Mouse (Mus musculus) forebrain, embryonic 14.5 days (tissue): ENCODE results near the gene Cbln3. TPM values are rescaled to one million over a fixed set of nuclear protein-coding genes. Genes with fewer than 3 reads are reported as not detected.

Experiments
- ATAC-seq: fragments of 200-750 bp; cut with Nextera tagmentation; 2 replicates; pipeline ENCODE4 v1.8.0; 2017; ENCODE audit warnings: mild to moderate bottlenecking, moderate library complexity
- DNase-seq: peaks from one replicate; pipeline ENCODE4 v3.0.0-alpha.2; 2015; ENCODE audit warnings: low spot score
- H3K27ac ChIP-seq: fragments of 300-500 bp; sonication (generic); 2 replicates; pipeline ENCODE4 v1.5.1; 2014; ENCODE audit warnings: low read depth, mild to moderate bottlenecking, control low read depth, low read length, moderate library complexity
- H3K27me3 ChIP-seq: fragments of 300-500 bp; sonication (generic); replicated peaks from 2 replicates; pipeline ENCODE4 v1.6.1; 2014; ENCODE audit warnings: low read length, control low read depth, mixed read lengths; ENCODE audit not compliant: control insufficient read depth, insufficient read depth
- H3K36me3 ChIP-seq: fragments of 300-500 bp; sonication (generic); 2 replicates; pipeline ENCODE4 v1.6.1; 2014; ENCODE audit warnings: low read length, control low read depth; ENCODE audit not compliant: control insufficient read depth, insufficient read depth
- H3K4me1 ChIP-seq: fragments of 300-500 bp; sonication (generic); 2 replicates; pipeline ENCODE4 v1.6.1; 2014; ENCODE audit warnings: antibody characterized with exemption, low read length, control low read depth; ENCODE audit not compliant: control insufficient read depth, insufficient read depth
- H3K4me2 ChIP-seq: fragments of 300-500 bp; sonication (generic); 2 replicates; pipeline ENCODE4 v1.6.1; 2014; ENCODE audit warnings: mild to moderate bottlenecking, control low read depth, low read length
- H3K4me3 ChIP-seq: fragments of 300-500 bp; sonication (generic); 2 replicates; pipeline ENCODE4 v1.5.1; 2014; ENCODE audit warnings: low read depth, low read length, control low read depth
- H3K9ac ChIP-seq: fragments of 300-500 bp; sonication (generic); 2 replicates; pipeline ENCODE4 v1.6.1; 2014; ENCODE audit warnings: mild to moderate bottlenecking, low read length, control low read depth, moderate library complexity
- H3K9me3 ChIP-seq: fragments of 300-500 bp; sonication (generic); replicated peaks from 2 replicates; pipeline ENCODE4 v1.6.1; 2016; ENCODE audit warnings: low read length, control low read depth, mixed read lengths; ENCODE audit not compliant: control insufficient read depth
- WGBS: fragments of 180-500 bp; shearing (Covaris S2); extraction: QIAGEN DNeasy Blood & Tissue Kit; methylation state at CpG from one replicate; pipeline ENCODE4 v1.1.7; 2014; 5-methylcytosine and 5-hydroxymethylcytosine counted together
- polyA plus RNA-seq: library from polyadenylated mRNA; unstranded; fragments of >200 nt; fragmentation: Nextera tagmentation; extraction: Ambion mirVana; gene quantifications from 2 replicates; pipeline ENCODE4 v1.2.1, GENCODE M21; 2014

The Cbln3 gene
- polyA plus RNA-seq, 1 experiment from 2014 or later = 0.27 TPM

DNA sequence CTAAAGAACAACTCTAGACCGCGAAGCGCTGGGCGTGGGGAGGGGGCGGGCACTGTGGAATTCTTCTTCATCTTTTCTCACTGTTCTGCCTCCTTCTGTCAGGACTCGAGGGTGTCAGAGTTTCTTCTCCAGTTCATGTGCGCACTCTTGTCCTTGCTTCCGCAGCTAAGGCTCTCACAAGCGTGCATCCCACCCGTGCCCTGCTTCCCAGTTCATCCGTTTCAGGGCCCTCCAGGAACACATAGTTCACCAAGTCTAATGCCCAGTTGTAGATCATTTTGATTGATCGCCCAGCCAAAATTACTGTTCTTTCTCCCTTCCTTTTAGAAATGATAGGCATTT, 16.2 kb upstream of the Cbln3 start:
- Histone ChIP-seq H3K27ac (peak overlapping the region; percentile 23), H3K4me2 (peak overlapping the region; percentile 87), H3K36me3 (peaks cover 24% of the 10 kb centered on the region), H3K9ac (peak overlapping the region; percentile 76), H3K27me3 (no peaks in the 10 kb centered on the region), H3K4me1 (peaks cover 7% of the 10 kb centered on the region), H3K9me3 (no peaks in the 10 kb centered on the region), H3K4me3 (peak overlapping the region; percentile 45)
- WGBS = 7% methylated on average over 12 of the region's 12 CpGs
- no peak for DNase-seq
- peak; percentile 55 for ATAC-seq

GRCm38 (mm10) chr14:55899701-55900413, 15.7 kb upstream of the Cbln3 start, which contains the start of gene Sdr39u1:
TSS of gene Sdr39u1 (minus strand) at chr14:55900293.
- Histone ChIP-seq H3K36me3 (peaks cover 30% of the 10 kb centered on the region), H3K27me3 (no peaks in the 10 kb centered on the region), H3K9me3 (no peaks in the 10 kb centered on the region), H3K27ac (peak within 1 kb of the TSS; percentile 33), H3K4me1 (peaks cover 7% of the 10 kb centered on the region), H3K9ac (peak within 1 kb of the TSS; percentile 76), H3K4me3 (peak within 1 kb of the TSS; percentile 45), H3K4me2 (peak within 1 kb of the TSS; percentile 87)
- WGBS = 4% methylated on average over 39 of the region's 39 CpGs
- ATAC-seq (peak; percentile 96), DNase-seq (peak; percentile 95)

DNA sequence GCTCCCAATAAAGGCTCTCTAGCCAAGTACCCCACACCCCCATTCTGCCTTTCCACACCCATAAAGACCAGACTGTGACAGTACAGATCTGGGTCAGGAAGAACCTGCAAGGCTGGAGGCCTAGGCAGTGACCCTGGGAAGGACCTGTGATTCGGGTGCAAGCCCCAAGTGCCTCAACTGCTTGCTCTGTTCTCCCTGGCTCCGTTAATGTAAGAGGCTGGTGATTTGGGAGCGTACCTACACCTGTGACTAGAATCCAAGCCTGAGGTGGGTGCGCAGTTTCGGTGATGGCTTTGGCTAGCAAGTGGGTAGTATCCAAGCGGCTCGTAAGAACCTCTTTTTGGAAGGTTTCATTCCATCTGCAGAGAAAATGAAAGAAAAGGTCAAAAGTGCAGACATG, 14.8 kb upstream of the Cbln3 start:
- no peak for DNase-seq

GRCm38 (mm10) chr14:55897671-55898070, 13.5 kb upstream of the Cbln3 start:
- DNase-seq (no peak), ATAC-seq (no peak)
- no peaks in the 10 kb centered on the region for H3K9me3 ChIP-seq
- H3K4me2 ChIP-seq = no peak overlapping the region
- no peak overlapping the region for H3K27ac ChIP-seq
- peaks cover 47% of the 10 kb centered on the region for H3K36me3 ChIP-seq
- H3K4me1 ChIP-seq = peaks cover 7% of the 10 kb centered on the region
- no peak overlapping the region for H3K9ac ChIP-seq
- no peaks in the 10 kb centered on the region for H3K27me3 ChIP-seq
- WGBS = 95% methylated on average over 12 of the region's 12 CpGs
- no peak overlapping the region for H3K4me3 ChIP-seq

More for the DNA sequence above, 14.8 kb upstream of the Cbln3 start:
- Histone ChIP-seq H3K9ac (no peak overlapping the region), H3K4me3 (no peak overlapping the region), H3K4me2 (peak overlapping the region; percentile 87; the same call in 1 of the 2 replicates), H3K36me3 (peaks cover 39% of the 10 kb centered on the region), H3K9me3 (no peaks in the 10 kb centered on the region), H3K27me3 (no peaks in the 10 kb centered on the region), H3K27ac (no peak overlapping the region), H3K4me1 (peaks cover 7% of the 10 kb centered on the region)
- ATAC-seq = no peak
- WGBS = 90% methylated on average over 7 of the region's 7 CpGs

DNA sequence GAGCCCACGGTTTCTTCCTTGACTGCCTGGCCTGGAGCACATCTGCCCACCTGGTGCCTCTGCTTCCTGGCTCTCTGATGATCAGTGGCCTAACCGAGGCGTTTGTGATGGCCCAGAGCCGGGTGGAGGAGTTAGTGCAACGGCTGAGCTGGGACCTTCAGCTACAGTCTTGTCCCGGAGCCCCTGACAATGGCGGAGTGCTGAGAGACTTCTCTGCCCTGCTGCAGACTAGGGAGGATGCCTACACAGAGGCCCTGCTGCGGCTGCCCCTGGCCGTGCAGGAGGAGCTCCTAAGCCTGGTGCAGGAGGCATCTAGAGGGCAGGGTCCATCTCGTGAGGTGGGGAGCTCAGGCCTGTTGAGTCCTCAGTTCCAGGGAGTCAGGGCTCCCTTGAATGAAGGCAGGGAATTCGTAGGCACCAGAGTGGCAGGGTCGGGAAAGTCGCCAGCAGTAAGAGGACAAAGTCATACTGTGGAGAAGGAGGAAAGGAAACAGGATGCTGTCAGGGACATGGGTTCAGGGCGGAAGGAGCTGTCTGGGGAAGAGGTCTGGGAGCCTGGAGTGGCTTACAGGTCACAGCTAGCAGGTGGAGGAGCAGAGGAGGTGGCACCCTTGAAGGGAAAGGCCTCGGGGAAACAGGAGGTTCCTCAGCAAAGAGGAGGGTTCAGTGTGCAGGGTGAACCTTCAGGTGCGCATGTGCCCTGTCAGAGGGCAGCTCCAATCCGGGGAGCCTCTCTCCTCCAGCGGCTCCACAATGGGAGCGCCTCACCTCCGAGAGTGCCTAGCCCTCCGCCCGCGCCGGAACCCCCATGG, 2.6 kb upstream of the Cbln3 start:
- Histone ChIP-seq H3K4me1 (peaks cover 15% of the 10 kb centered on the region), H3K4me3 (no peak overlapping the region), H3K36me3 (peaks cover 47% of the 10 kb centered on the region), H3K27me3 (no peaks in the 10 kb centered on the region), H3K4me2 (0 out of 2 replicates have a peak overlapping the region, but pooled peaks have one; percentile 81), H3K9ac (no peak overlapping the region), H3K27ac (no peak overlapping the region), H3K9me3 (no peaks in the 10 kb centered on the region)
- WGBS = 83% methylated on average over 24 of the region's 24 CpGs
- DNase-seq = no peak
- ATAC-seq = no peak

DNA sequence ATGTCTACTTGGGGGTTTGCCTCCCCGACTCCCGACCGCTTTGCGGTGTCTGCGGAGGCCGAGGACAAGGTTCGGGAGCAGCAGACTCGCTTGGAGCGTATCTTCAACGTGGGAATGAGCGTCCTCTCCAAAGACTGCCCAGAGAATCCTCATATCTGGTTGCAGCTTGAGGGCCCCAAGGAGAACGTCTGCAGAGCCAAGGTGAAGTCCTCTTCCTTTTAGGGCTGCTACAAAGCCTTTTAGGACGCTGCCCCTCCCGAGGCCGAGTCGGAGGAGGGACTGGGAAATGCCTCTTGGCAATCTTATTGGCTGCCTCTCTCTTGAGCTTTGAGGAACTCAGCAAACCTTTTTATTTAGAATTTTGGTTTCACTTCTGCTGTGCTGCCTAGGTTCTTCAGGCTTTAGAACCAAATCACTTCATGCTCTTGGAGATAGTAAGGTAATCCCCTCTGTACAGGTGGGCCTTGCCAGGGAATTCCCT, 1.6 kb upstream of the Cbln3 start:
- H3K27me3 ChIP-seq = no peaks in the 10 kb centered on the region
- DNase-seq (no peak), ATAC-seq (no peak)
- no peak overlapping the region; the same call in 1 of the 2 replicates for H3K27ac ChIP-seq
- peak overlapping the region; percentile 90 for H3K9ac ChIP-seq
- H3K9me3 ChIP-seq = no peaks in the 10 kb centered on the region
- peak overlapping the region; percentile 81 for H3K4me2 ChIP-seq
- H3K4me3 ChIP-seq = peak overlapping the region; percentile 75
- peaks cover 15% of the 10 kb centered on the region for H3K4me1 ChIP-seq
- 5% methylated on average over 16 of the region's 16 CpGs for WGBS
- H3K36me3 ChIP-seq = peaks cover 42% of the 10 kb centered on the region

GRCm38 (mm10) chr14:55885114-55885790, 1.1 kb upstream of the Cbln3 start:
- H3K27ac ChIP-seq = peak overlapping the region; percentile 75
- H3K27me3 ChIP-seq = no peaks in the 10 kb centered on the region
- ATAC-seq (peak; percentile 4; the same call in 1 of the 2 replicates), DNase-seq (peak; percentile 44)
- H3K4me2 ChIP-seq = peak overlapping the region; percentile 81
- H3K36me3 ChIP-seq = peaks cover 37% of the 10 kb centered on the region
- H3K9ac ChIP-seq = peak overlapping the region; percentile 90
- H3K4me1 ChIP-seq = peaks cover 15% of the 10 kb centered on the region
- no peaks in the 10 kb centered on the region for H3K9me3 ChIP-seq
- peak overlapping the region; percentile 75 for H3K4me3 ChIP-seq
- under 1% methylated on average over 14 of the region's 30 CpGs for WGBS

DNA sequence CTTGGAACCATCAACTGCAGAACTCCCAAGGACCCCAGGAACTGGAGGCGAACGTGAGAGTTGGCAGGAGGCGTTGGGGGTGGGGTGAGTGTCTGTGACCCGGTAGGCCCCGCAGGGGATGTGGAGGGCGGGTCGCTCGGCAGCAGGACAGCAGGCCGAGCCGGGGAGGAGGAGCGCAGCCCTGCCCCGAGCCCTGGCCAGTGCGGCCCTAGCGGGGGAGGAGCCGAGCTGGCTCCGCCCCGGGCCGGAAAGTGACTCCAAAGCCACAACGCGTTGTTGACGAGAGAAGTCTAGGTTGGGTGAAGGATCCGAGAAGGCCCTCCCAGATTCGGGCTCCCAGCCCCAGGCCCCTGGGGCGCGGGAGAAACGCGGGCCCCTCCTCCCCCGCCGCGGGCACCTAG, 521 bp upstream of the Cbln3 start, which contains the start of gene Khnyn:
Gene Khnyn (plus strand): TSS at position 235 of the 401 bp plus-strand sequence.
- DNase-seq (peak; percentile 81), ATAC-seq (peak; percentile 93)
- H3K9ac ChIP-seq = peak within 1 kb of the TSS; percentile 90
- no peaks in the 10 kb centered on the region for H3K9me3 ChIP-seq
- H3K4me3 ChIP-seq = peak within 1 kb of the TSS; percentile 75
- peaks cover 32% of the 10 kb centered on the region for H3K36me3 ChIP-seq
- 1% methylated on average over 26 of the region's 30 CpGs for WGBS
- H3K27ac ChIP-seq = peak within 1 kb of the TSS; percentile 75
- H3K4me2 ChIP-seq = peak within 1 kb of the TSS; percentile 81
- no peaks in the 10 kb centered on the region for H3K27me3 ChIP-seq
- peaks cover 15% of the 10 kb centered on the region for H3K4me1 ChIP-seq
